Mouse (Mus musculus) C2C12 (cell line): Measurements from ENCODE around the gene Cnfn. TPM values are rescaled to one million over a fixed set of nuclear protein-coding genes. Genes with fewer than 3 reads are reported as not detected.

Experiments
- H3K27me3 ChIP-seq: one replicate; pipeline ENCODE4 v1.6.1; 2011; ENCODE audit not compliant: control insufficient read depth, insufficient read depth, insufficient read length
- H3K36me3 ChIP-seq: one replicate; pipeline ENCODE4 v1.6.1; 2011; ENCODE audit not compliant: control insufficient read depth, insufficient read depth
- H3K4me3 ChIP-seq: one replicate; pipeline ENCODE4 v1.5.1; 2011; ENCODE audit warnings: mild to moderate bottlenecking, control low read depth; ENCODE audit not compliant: poor library complexity, insufficient read depth, severe bottlenecking
- H3K79me2 ChIP-seq: one replicate; pipeline ENCODE4 v1.6.1; 2011; ENCODE audit not compliant: control insufficient read depth, insufficient read depth
- H3K79me3 ChIP-seq: one replicate; pipeline ENCODE4 v1.6.1; 2011; ENCODE audit warnings: low read depth, control low read depth
- H3ac ChIP-seq: one replicate; pipeline ENCODE3; 2011; ENCODE audit warnings: low read depth; ENCODE audit not compliant: control insufficient read depth, insufficient read length
- CEBPB ChIP-seq: IDR thresholded peaks from one replicate; pipeline ENCODE4 v1.6.1; 2011; ENCODE audit warnings: low read depth, mild to moderate bottlenecking, control low read depth, moderate library complexity
- CTCF ChIP-seq: IDR thresholded peaks from one replicate; pipeline ENCODE4 v1.5.1; 2011; ENCODE audit not compliant: control insufficient read depth, insufficient read depth, insufficient read length
- FOSL1 ChIP-seq: IDR thresholded peaks from one replicate; pipeline ENCODE4 v1.8.0; 2011; ENCODE audit warnings: mild to moderate bottlenecking, low read length; ENCODE audit not compliant: poor library complexity, insufficient read depth, severe bottlenecking
- MAX ChIP-seq: IDR thresholded peaks from one replicate; pipeline ENCODE4 v1.6.1; 2011; ENCODE audit warnings: mild to moderate bottlenecking, control low read depth
- MYOD1 ChIP-seq: IDR thresholded peaks from one replicate; pipeline ENCODE4 v1.6.1; 2011; ENCODE audit warnings: low read depth; ENCODE audit not compliant: control insufficient read depth, insufficient read length
- MYOG ChIP-seq: IDR thresholded peaks from one replicate; pipeline ENCODE4 v1.6.1; 2011; ENCODE audit not compliant: control insufficient read depth, insufficient read length; ENCODE audit errors: extremely low read depth
- USF1 ChIP-seq: IDR thresholded peaks from one replicate; pipeline ENCODE4 v1.6.1; 2011; ENCODE audit warnings: low read depth, mild to moderate bottlenecking, control low read depth, moderate library complexity
- polyA plus RNA-seq: library from polyadenylated mRNA; unstranded; fragments of >200 nt; fragmentation: generic; extraction: Trizol; gene quantifications from one replicate; pipeline ENCODE4 v1.2.1, GENCODE M21; 2012; ENCODE audit warnings: missing spikeins

The Cnfn gene
- polyA plus RNA-seq, 1 experiment, result 0.08 TPM

- H3K79me3 ChIP-seq, result no peaks in the 10 kb centered on the region
Measured at GRCm38 (mm10) chr7:25378181-25379100, 8.9 kb upstream of the Cnfn start.

GRCm38 (mm10) chr7:25377100-25377700 is 7.7 kb upstream of the Cnfn start:
- TF ChIP-seq CEBPB (no peak), MYOG (no peak), MAX (no peak), USF1 (no peak), MYOD1 (no peak), FOSL1 (no peak), CTCF (no peak)
- peak overlapping the region; percentile 19 for H3K4me3 ChIP-seq
- no peaks in the 10 kb centered on the region for H3K79me2 ChIP-seq
- H3K27me3 ChIP-seq, result no peaks in the 10 kb centered on the region
- H3K36me3 ChIP-seq, result no peaks in the 10 kb centered on the region
- no peaks in the 10 kb centered on the region for H3K79me3 ChIP-seq
- H3ac ChIP-seq, result peak overlapping the region; percentile 1

More at GRCm38 (mm10) chr7:25378181-25379100, 8.9 kb upstream of the Cnfn start:
- no peak for TF ChIP-seq MYOD1
- TF ChIP-seq MAX, result no peak
- TF ChIP-seq USF1, result no peak
- TF ChIP-seq CEBPB, result no peak
- TF ChIP-seq MYOG, result no peak
- no peaks in the 10 kb centered on the region for H3K36me3 ChIP-seq
- H3K4me3 ChIP-seq, result no peak overlapping the region
- no peaks in the 10 kb centered on the region for H3K79me2 ChIP-seq
- H3K27me3 ChIP-seq, result no peaks in the 10 kb centered on the region
- no peak overlapping the region for H3ac ChIP-seq

- H3K27me3 ChIP-seq, result no peaks in the 10 kb centered on the region
- no peak for TF ChIP-seq MAX
- TF ChIP-seq FOSL1, result no peak
- TF ChIP-seq MYOD1, result no peak
- TF ChIP-seq CTCF, result no peak
- no peak for TF ChIP-seq CEBPB
- no peak for TF ChIP-seq USF1
- no peak for TF ChIP-seq MYOG
- H3K79me3 ChIP-seq, result no peaks in the 10 kb centered on the region
Measured at GRCm38 (mm10) chr7:25376556-25376955, 7.0 kb upstream of the Cnfn start.

GRCm38 (mm10) chr7:25372441-25372840 is 2.9 kb upstream of the Cnfn start:
- TF ChIP-seq MYOD1 (no peak), CEBPB (no peak), FOSL1 (no peak), MAX (no peak), USF1 (no peak), CTCF (no peak), MYOG (no peak)
- no peaks in the 10 kb centered on the region for H3K79me3 ChIP-seq
- no peak overlapping the region for H3K4me3 ChIP-seq
- no peak overlapping the region for H3ac ChIP-seq
- H3K36me3 ChIP-seq, result no peaks in the 10 kb centered on the region
- H3K27me3 ChIP-seq, result peaks cover 10% of the 10 kb centered on the region
- no peaks in the 10 kb centered on the region for H3K79me2 ChIP-seq

More at GRCm38 (mm10) chr7:25376556-25376955, 7.0 kb upstream of the Cnfn start:
- Histone ChIP-seq H3ac (peak overlapping the region; percentile 4), H3K4me3 (peak overlapping the region; percentile 19), H3K79me2 (no peaks in the 10 kb centered on the region), H3K36me3 (no peaks in the 10 kb centered on the region)

GRCm38 (mm10) chr7:25368333-25368732 is 1.2 kb downstream of the Cnfn start:
- Histone ChIP-seq H3K79me3 (no peaks in the 10 kb centered on the region), H3K4me3 (no peak overlapping the region), H3ac (no peak overlapping the region), H3K27me3 (peaks cover 10% of the 10 kb centered on the region), H3K36me3 (no peaks in the 10 kb centered on the region), H3K79me2 (no peaks in the 10 kb centered on the region)
- TF ChIP-seq MYOD1, result no peak
- TF ChIP-seq FOSL1, result no peak
